Mouse (Mus musculus) stomach, embryonic 15.5 days (tissue): Measurements from ENCODE around the gene Acaa1a. TPM values are rescaled to one million over a fixed set of nuclear protein-coding genes. Genes with fewer than 3 reads are reported as not detected.

Source experiments
- polyA plus RNA-seq: library from polyadenylated mRNA; unstranded; fragments of >200 nt; fragmentation: Nextera tagmentation; extraction: Ambion mirVana; gene quantifications from 2 replicates; pipeline ENCODE4 v1.2.1, GENCODE M21; 2015

Gene Acaa1a
- polyA plus RNA-seq, 1 experiment from 2014 or later = 116 TPM

Other genes with a start within 250 kb of the Acaa1a start
- 39.4 and 50.5 TPM in 2 replicates for gene Plcd1, start 246.2 kb upstream of the Acaa1a start, polyA plus RNA-seq
- 0.85 and 0.89 TPM in 2 replicates for gene Dlec1, start 237.2 kb upstream of the Acaa1a start, polyA plus RNA-seq
- 1.3 and 2.3 TPM in 2 replicates for gene Acaa1b, start 182.6 kb upstream of the Acaa1a start, polyA plus RNA-seq
- not detected in 2 replicates for gene Gm47289, start 180.5 kb upstream of the Acaa1a start, polyA plus RNA-seq
- not detected in 2 replicates for gene Slc22a13, start 130.6 kb upstream of the Acaa1a start, polyA plus RNA-seq
- gene Oxsr1, start 17.2 kb upstream of the Acaa1a start, polyA plus RNA-seq = 13.3 and 13.5 TPM in 2 replicates
- 32.4 and 34.7 TPM in 2 replicates for gene Myd88, start 1.7 kb downstream of the Acaa1a start, polyA plus RNA-seq
- 6.0 and 8.9 TPM in 2 replicates for gene Xylb, start 17.7 kb downstream of the Acaa1a start, polyA plus RNA-seq
- 0.08 TPM in 1 of 2 replicates, not detected in the other for gene Slc22a14, start 25.9 kb downstream of the Acaa1a start, polyA plus RNA-seq
- 19.3 and 20.3 TPM in 2 replicates for gene Acvr2b, start 62.4 kb downstream of the Acaa1a start, polyA plus RNA-seq
- 21.1 and 21.4 TPM in 2 replicates for gene Exog, start 105.3 kb downstream of the Acaa1a start, polyA plus RNA-seq
- 0.19 and 0.42 TPM in 2 replicates for gene Scn5a, start 239.3 kb downstream of the Acaa1a start, polyA plus RNA-seq